Mouse (Mus musculus) forebrain, embryonic 10.5 days (tissue): ENCODE results near the gene Nsd1. TPM values are rescaled to one million over a fixed set of nuclear protein-coding genes. Genes with fewer than 3 reads are reported as not detected.

Source experiments
- DNase-seq: peaks from one replicate; pipeline ENCODE4 v3.0.0-alpha.2; 2017; ENCODE audit warnings: low spot score; ENCODE audit errors: extremely low spot score
- H3K27ac ChIP-seq: fragments of 300-500 bp; sonication (generic); 2 replicates; pipeline ENCODE4 v1.5.1; 2016; ENCODE audit warnings: mild to moderate bottlenecking
- H3K27me3 ChIP-seq: fragments of 300-500 bp; sonication (generic); 2 replicates; pipeline ENCODE4 v1.6.1; 2016; ENCODE audit warnings: mild to moderate bottlenecking; ENCODE audit not compliant: poor library complexity, severe bottlenecking
- H3K36me3 ChIP-seq: fragments of 300-500 bp; sonication (generic); replicated peaks from 2 replicates; pipeline ENCODE4 v1.6.1; 2016; ENCODE audit warnings: mild to moderate bottlenecking, moderate library complexity
- H3K4me1 ChIP-seq: fragments of 300-500 bp; sonication (generic); 2 replicates; pipeline ENCODE4 v1.6.1; 2016
- H3K4me3 ChIP-seq: fragments of 300-500 bp; sonication (generic); 2 replicates; pipeline ENCODE4 v1.5.1; 2016; ENCODE audit warnings: mild to moderate bottlenecking, moderate library complexity
- H3K9me3 ChIP-seq: fragments of 300-500 bp; sonication (generic); 2 replicates; pipeline ENCODE4 v1.6.1; 2016; ENCODE audit warnings: mild to moderate bottlenecking, moderate library complexity
- WGBS: fragments of 180-500 bp; shearing (Covaris S2); methylation state at CpG from one replicate; pipeline ENCODE4 v1.1.7; 2016; 5-methylcytosine and 5-hydroxymethylcytosine counted together
- polyA plus RNA-seq: library from polyadenylated mRNA; unstranded; fragments of >200 nt; fragmentation: Nextera tagmentation; extraction: Ambion mirVana; gene quantifications from 2 replicates; pipeline ENCODE4 v1.2.1, GENCODE M21; 2016

The Nsd1 gene
- 66.8 and 70.1 TPM in 2 replicates for polyA plus RNA-seq

GRCm38 (mm10) chr13:55209649-55210192 lies at the start of gene Nsd1:
Nsd1 (plus strand) TSS chr13:55209782.
- Histone ChIP-seq H3K36me3 (peaks cover 17% of the 10 kb centered on the region), H3K4me3 (peak within 1 kb of the TSS; percentile 90), H3K27me3 (0 out of 2 replicates have a peak, but pooled peaks cover 9% of the 10 kb centered on the region), H3K27ac (peak within 1 kb of the TSS; percentile 99), H3K9me3 (0 out of 2 replicates have a peak, but pooled peaks cover 6% of the 10 kb centered on the region), H3K4me1 (peaks cover 45% of the 10 kb centered on the region)
- DNase-seq = no peak
- WGBS = 13% methylated on average over 31 of the region's 31 CpGs

DNA sequence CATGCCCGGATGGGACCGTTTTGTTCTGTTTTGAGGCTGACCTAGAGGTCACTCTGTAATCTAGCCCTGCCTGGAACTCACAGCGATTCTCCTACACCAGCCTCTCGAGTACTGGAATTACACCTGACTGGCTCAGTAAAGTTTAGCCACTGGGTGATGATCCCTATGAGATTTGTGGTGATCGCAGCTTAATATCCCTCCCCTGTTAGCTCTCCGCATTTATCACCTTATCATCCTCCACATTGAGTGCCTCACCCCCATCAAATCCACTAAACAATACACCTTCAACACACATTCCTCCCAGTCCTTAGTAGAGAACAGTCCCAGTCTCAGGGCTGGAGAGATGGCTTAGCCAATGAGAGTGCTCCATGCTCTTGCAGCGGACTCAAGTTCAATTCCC lies 47.2 kb upstream of the Nsd1 start:
- H3K27me3 ChIP-seq = no peaks in the 10 kb centered on the region
- no peak overlapping the region for H3K4me3 ChIP-seq
- no peak overlapping the region for H3K27ac ChIP-seq
- 59% methylated on average over 7 of the region's 7 CpGs for WGBS
- H3K9me3 ChIP-seq = no peaks in the 10 kb centered on the region; the same call in 1 of the 2 replicates
- H3K36me3 ChIP-seq = no peaks in the 10 kb centered on the region
- no peaks in the 10 kb centered on the region for H3K4me1 ChIP-seq
- DNase-seq = no peak

- 76% methylated on average over 5 of the region's 5 CpGs for WGBS
- no peak for DNase-seq
- no peaks in the 10 kb centered on the region for H3K27me3 ChIP-seq
Measured at GRCm38 (mm10) chr13:55163553-55163952, 46.0 kb upstream of the Nsd1 start.

GRCm38 (mm10) chr13:55165831-55166339 lies 43.7 kb upstream of the Nsd1 start:
- 0 out of 2 replicates have a peak, but pooled peaks cover 7% of the 10 kb centered on the region for H3K4me1 ChIP-seq
- H3K27ac ChIP-seq = no peak overlapping the region
- no peak for DNase-seq
- peaks cover 4% of the 10 kb centered on the region; the same call in 1 of the 2 replicates for H3K9me3 ChIP-seq
- no peak overlapping the region for H3K4me3 ChIP-seq
- no peaks in the 10 kb centered on the region for H3K36me3 ChIP-seq
- 94% methylated on average over 16 of the region's 16 CpGs for WGBS
- H3K27me3 ChIP-seq = no peaks in the 10 kb centered on the region

More at GRCm38 (mm10) chr13:55163553-55163952, 46.0 kb upstream of the Nsd1 start:
- Histone ChIP-seq H3K9me3 (no peaks in the 10 kb centered on the region; the same call in 1 of the 2 replicates), H3K27ac (no peak overlapping the region), H3K36me3 (no peaks in the 10 kb centered on the region), H3K4me1 (no peaks in the 10 kb centered on the region), H3K4me3 (no peak overlapping the region)

DNA sequence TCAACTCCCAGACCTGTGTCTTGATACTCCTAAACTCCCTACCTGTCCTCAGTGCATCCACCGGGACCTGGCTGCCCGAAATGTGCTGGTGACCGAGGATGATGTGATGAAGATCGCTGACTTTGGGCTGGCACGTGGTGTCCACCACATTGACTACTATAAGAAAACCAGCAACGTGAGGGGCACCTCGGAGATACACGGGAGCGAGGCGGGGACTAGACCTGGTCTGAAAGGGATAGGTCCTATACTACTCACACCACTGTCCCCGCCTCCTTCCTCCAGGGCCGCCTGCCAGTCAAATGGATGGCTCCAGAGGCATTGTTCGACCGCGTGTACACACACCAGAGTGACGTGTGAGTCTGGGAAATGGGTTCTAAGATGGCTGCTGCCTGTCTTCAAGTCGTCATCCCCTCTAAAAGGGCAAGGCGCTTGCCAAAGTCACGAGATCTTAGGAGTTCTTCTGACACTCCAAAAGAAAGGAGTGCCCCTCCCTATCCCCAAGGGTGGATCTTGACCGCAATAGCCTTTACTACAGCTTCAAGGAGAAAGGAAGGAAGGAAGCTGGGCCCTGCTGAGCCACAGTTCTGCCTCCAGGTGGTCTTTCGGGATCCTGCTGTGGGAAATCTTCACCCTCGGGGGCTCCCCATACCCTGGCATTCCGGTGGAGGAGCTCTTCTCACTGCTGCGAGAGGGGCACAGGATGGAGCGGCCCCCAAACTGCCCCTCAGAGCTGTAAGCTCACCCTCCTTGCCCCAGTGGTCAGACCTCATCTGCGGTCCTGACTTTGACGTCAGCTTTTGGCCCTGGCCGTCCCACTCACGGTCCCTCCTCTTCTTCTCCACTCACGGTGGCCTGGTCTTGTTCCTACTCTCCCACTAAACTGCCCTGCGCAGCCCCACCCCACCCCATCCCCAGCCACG lies 42.5 kb upstream of the Nsd1 start:
- DNase-seq = no peak
- no peak overlapping the region for H3K4me3 ChIP-seq
- peaks cover 4% of the 10 kb centered on the region; the same call in 1 of the 2 replicates for H3K9me3 ChIP-seq
- 90% methylated on average over 32 of the region's 32 CpGs for WGBS
- peaks cover 8% of the 10 kb centered on the region for H3K27me3 ChIP-seq
- H3K36me3 ChIP-seq = no peaks in the 10 kb centered on the region
- peaks cover 17% of the 10 kb centered on the region for H3K4me1 ChIP-seq
- H3K27ac ChIP-seq = no peak overlapping the region

DNA sequence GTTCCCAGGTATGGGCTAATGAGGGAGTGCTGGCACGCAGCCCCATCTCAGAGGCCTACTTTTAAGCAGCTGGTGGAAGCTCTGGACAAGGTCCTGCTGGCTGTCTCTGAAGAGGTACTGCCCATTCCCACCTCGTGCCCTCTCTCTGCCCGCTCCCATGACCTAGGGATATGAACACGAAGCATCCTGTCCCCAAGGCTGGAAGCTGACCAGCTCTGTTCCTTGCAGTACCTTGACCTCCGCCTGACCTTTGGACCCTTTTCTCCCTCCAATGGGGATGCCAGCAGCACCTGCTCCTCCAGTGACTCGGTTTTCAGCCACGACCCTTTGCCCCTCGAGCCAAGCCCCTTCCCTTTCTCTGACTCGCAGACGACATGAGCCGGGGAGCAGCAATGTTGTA lies 41.8 kb upstream of the Nsd1 start:
- Histone ChIP-seq H3K27me3 (peaks cover 15% of the 10 kb centered on the region), H3K4me1 (peaks cover 24% of the 10 kb centered on the region), H3K4me3 (no peak overlapping the region), H3K36me3 (no peaks in the 10 kb centered on the region), H3K9me3 (peaks cover 4% of the 10 kb centered on the region; the same call in 1 of the 2 replicates), H3K27ac (no peak overlapping the region)
- 84% methylated on average over 11 of the region's 11 CpGs for WGBS
- DNase-seq = no peak

GRCm38 (mm10) chr13:55168255-55168654 lies 41.3 kb upstream of the Nsd1 start:
- H3K4me1 ChIP-seq = peaks cover 24% of the 10 kb centered on the region
- no peak overlapping the region for H3K27ac ChIP-seq
- no peaks in the 10 kb centered on the region for H3K36me3 ChIP-seq
- peaks cover 16% of the 10 kb centered on the region for H3K27me3 ChIP-seq
- H3K4me3 ChIP-seq = no peak overlapping the region
- WGBS = 94% methylated on average over 5 of the region's 5 CpGs
- H3K9me3 ChIP-seq = peaks cover 4% of the 10 kb centered on the region; the same call in 1 of the 2 replicates
- DNase-seq = no peak

GRCm38 (mm10) chr13:55168958-55169369 lies 40.6 kb upstream of the Nsd1 start:
- Histone ChIP-seq H3K4me3 (no peak overlapping the region), H3K4me1 (peaks cover 26% of the 10 kb centered on the region), H3K36me3 (no peaks in the 10 kb centered on the region), H3K27me3 (peaks cover 16% of the 10 kb centered on the region), H3K27ac (no peak overlapping the region), H3K9me3 (peaks cover 4% of the 10 kb centered on the region; the same call in 1 of the 2 replicates)
- no peak for DNase-seq
- 80% methylated on average over 13 of the region's 13 CpGs for WGBS

DNA sequence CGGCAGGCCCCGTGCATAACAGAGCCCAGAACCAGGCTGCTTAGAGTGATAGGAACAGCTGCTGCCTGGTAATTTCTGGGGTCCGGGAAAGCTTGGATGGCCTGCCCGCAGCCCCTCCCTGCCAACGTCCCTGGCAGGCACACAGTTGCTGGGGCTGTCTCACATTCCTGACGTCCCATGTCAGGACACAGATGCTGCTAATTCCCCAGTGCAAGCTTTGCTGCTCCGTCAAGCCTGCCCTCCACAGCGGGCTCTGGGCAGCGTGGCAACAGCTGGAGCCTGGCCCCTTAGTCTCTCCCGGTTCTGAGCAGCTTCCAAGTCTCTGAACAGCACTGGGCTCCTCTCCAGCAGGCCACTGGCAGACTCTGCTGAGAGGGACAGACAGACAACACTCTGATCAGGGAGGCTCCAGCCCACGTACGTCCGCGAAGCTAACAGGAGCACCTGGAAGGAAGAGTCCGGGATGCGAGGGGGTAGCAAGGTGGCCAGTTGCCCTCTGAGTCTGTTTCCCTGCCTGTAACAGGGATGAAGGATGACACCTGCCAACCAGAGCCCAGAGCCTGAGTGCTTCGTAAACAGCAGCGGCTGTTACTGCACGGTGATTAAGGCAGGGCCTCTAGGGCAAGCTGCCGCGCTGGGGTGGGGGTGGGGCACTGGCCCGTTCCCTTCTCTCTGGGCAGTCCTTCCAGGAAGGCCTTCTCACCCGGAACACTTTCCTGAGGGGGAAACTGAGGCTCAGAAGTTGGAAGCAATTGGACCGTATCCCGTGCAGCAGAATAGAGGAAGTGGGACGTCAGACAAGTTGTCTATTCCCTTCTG lies 37.9 kb upstream of the Nsd1 start:
- Histone ChIP-seq H3K36me3 (no peaks in the 10 kb centered on the region), H3K27me3 (peaks cover 16% of the 10 kb centered on the region), H3K27ac (peak overlapping the region; percentile 56), H3K4me1 (peaks cover 27% of the 10 kb centered on the region), H3K9me3 (peaks cover 4% of the 10 kb centered on the region; the same call in 1 of the 2 replicates), H3K4me3 (peak overlapping the region; percentile 35)
- no peak for DNase-seq
- WGBS = 20% methylated on average over 26 of the region's 26 CpGs

GRCm38 (mm10) chr13:55172336-55172770 lies 37.2 kb upstream of the Nsd1 start:
- no peaks in the 10 kb centered on the region for H3K36me3 ChIP-seq
- H3K27me3 ChIP-seq = peaks cover 16% of the 10 kb centered on the region
- peaks cover 4% of the 10 kb centered on the region; the same call in 1 of the 2 replicates for H3K9me3 ChIP-seq
- no peak for DNase-seq
- H3K4me1 ChIP-seq = peaks cover 27% of the 10 kb centered on the region
- 0 out of 2 replicates have a peak overlapping the region, but pooled peaks have one; percentile 35 for H3K4me3 ChIP-seq
- WGBS = 44% methylated on average over 7 of the region's 7 CpGs
- H3K27ac ChIP-seq = peak overlapping the region; percentile 56; the same call in 1 of the 2 replicates

DNA sequence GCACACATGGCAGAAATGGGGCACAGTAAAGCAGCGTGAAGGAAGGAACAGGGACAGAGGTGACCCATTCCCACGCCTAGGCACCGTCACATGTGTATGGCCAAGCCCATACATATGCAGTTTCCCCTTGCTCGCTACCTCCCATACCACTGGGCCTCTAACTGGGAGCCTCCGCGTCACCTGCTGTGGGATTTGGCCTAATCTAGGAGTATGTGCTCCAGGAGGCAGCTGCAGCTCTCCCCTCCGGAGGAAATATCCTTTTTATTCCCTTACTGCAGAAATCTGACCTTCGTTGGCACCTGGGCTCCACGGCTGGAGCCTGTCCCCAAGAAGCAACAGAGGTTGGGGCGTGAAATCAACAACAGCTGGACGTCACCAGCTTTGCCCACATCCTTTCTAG lies 35.2 kb upstream of the Nsd1 start:
- no peak overlapping the region for H3K4me3 ChIP-seq
- no peak overlapping the region for H3K27ac ChIP-seq
- H3K27me3 ChIP-seq = peaks cover 16% of the 10 kb centered on the region
- 65% methylated on average over 11 of the region's 11 CpGs for WGBS
- DNase-seq = no peak
- H3K9me3 ChIP-seq = peaks cover 4% of the 10 kb centered on the region; the same call in 1 of the 2 replicates
- H3K36me3 ChIP-seq = no peaks in the 10 kb centered on the region
- H3K4me1 ChIP-seq = peaks cover 25% of the 10 kb centered on the region

GRCm38 (mm10) chr13:55176265-55176664 lies 33.3 kb upstream of the Nsd1 start:
- 90% methylated on average over 6 of the region's 6 CpGs for WGBS
- H3K9me3 ChIP-seq = no peaks in the 10 kb centered on the region

More at GRCm38 (mm10) chr13:55176265-55176664, 33.3 kb upstream of the Nsd1 start:
- H3K4me3 ChIP-seq = no peak overlapping the region
- no peaks in the 10 kb centered on the region for H3K36me3 ChIP-seq
- H3K27ac ChIP-seq = no peak overlapping the region
- H3K4me1 ChIP-seq = peaks cover 23% of the 10 kb centered on the region
- H3K27me3 ChIP-seq = peaks cover 16% of the 10 kb centered on the region
- no peak for DNase-seq
